Mouse (Mus musculus): Measurements from ENCODE around the gene Letmd1.

DNA sequence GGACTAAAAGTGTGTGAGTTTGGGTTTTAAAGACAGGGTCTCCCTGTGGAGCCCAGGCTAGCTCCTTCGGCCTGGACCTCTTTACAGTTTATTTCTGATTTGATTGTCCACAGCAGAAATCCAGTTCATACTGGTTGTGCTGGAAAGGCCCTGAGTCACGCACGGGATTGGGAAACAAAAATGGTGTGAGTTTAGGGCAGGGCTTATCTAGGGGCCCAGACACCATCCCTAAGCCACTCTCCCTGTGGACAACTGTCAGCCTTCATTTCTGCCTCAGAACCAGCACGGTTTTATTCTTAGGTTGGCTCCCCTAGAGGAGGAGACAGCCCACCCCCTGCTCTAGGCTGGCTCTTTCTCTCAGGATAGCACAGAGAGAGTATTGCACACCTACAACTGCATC lies 35.6 kb upstream of the Letmd1 start:
- TF ChIP-seq ZC3H11A (IDR thresholded peaks at IDR 0.05; ENCODE audit: borderline replicate concordance, low read depth, low read length) (no peak), CHD2 (IDR thresholded peaks at IDR 0.05; ENCODE audit: low read depth, low read length) (no peak), HCFC1 (IDR thresholded peaks at IDR 0.05; ENCODE audit: borderline replicate concordance, insufficient read depth, low read length) (no peak)
